Mouse (Mus musculus): Measurements from ENCODE around the gene Pdzrn3.

Pdzrn3 gene

DNA sequence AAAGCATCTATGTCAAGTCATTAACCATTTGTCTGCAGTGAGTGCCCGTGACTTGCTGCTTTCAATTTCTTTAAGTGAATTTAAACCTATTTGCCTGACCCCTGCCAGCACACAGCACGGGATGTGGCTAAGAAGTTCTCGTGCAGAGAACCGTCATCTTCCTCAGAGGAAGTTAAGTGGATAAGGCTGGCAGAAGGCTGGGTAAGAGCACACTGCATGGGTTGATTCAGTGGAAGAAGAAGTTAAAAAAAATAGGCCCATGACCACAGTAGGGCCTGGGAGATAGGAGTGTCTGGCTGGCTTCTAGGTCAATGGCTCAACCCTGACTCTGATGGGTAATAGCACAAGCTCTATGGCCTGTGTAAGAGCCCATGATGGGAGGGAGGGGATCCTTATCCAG is 131.6 kb downstream of the Pdzrn3 start:
- DNase-seq: no peak

DNA sequence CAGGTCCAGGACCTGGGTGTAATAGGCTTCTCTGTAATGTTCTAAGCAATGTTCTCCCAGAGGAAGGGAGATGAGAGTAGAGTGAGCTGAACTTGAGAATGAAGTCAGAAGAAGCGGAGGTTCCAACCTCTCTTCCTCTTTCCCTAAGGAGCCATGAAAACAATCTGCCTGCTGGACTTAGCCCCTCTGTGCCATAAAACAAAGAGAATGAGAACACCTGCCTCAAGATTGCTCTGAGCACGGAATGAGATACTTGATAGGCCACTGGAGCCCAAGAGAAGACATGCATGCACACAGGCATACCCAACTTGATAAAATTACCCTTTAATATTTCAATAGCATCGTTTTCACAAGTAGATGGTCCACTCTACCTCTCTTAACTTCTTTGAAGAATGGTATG is 133.3 kb downstream of the Pdzrn3 start:
- no peak for DNase-seq

DNA sequence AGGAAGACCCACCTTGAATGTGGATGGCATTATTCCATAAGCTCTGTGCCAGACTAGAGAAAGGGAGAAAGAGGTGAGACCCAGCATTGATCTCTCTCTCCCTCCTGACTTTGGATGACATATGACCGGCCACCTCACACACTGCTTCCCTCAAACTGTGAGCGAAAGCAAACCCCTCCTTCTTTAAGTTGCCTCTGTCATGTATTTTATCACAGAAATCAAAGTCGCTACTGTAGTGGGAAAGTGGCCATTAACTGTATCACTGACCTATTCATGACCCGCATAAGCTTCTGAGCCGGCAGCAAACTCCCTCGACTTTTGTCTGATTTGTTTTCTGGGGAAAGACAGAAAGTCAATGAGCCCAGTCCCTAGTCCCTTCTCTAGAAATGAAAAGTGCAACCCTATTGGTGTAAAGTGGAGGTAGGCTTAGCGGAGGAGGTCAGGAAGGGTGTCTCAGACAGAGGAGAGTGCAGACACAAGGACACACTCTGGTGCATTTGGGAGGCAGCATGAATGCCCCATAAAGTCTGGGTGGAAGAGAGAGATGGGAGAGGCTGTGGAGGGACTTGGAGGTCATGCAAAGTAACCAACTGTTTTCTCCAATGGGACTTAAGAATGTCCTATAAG is 134.4 kb downstream of the Pdzrn3 start:
- no peak for DNase-seq

DNA sequence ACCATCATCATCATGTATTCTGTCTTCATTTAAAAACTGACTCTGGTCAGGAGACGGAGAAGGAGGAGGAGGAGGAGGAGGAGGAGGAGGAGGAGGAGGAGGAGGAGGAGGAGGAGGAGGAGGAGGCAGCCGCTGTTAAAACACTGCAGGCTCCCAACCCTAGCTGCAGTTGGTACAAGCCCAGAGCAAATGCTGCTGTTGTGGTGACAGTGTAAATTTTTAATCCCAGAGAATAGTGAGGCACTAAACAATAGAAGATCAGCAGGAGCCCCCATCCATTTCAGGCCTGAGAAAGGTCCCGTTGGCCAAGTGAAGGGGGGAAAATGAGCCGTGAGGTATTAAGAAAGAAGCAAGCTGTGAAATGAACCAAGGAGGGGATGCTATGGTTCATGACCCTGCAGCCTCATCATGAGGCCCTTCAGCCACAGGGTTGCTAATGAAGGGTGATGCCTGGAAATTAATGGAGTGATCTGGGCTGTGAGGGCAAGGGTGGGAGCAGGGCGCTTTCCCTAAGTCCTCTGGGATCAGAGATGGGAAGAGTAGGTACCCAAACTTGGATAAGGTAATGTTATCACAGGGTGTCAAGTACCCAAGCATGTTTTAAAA is 141.0 kb downstream of the Pdzrn3 start:
- no peak for DNase-seq

DNA sequence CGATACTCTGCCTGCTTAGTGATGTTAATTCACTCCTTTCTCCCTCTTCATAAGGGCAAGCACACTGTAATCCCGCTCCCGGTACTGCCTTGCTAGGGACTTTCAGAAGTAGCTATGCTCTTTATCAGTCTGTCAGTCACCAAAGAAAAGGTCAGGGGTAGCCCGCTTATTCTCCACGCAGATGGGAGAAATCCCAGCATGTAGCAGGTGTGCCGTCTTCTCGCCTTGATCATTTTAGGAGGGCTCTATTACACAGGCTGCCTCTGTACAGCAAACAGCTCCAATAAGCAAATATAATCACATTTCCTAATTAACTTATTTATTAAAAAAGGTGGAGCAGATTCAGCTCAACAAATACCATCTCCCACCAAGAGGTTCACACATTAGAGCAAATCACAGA is 141.5 kb downstream of the Pdzrn3 start:
- no peak for DNase-seq

DNA sequence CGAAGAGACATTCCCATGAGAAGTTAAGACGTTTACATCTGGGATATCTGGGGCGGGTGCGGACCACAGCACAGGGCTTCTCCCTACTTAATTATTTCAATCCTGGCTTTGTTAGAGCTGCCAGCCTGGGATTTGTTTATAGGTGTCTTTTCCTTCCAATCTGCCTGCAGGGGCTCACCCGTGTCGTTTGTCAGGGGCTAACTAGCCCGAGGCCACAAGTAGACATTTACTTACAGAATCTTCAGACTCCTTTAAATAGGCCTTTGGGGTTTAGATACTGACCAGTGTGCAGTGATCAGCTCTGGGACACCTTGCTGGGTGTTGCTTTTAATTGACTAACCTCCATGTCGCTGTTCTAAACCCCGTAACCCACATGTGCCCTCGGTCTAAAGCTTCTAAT is 143.3 kb downstream of the Pdzrn3 start:
- DNase-seq: no peak

DNA sequence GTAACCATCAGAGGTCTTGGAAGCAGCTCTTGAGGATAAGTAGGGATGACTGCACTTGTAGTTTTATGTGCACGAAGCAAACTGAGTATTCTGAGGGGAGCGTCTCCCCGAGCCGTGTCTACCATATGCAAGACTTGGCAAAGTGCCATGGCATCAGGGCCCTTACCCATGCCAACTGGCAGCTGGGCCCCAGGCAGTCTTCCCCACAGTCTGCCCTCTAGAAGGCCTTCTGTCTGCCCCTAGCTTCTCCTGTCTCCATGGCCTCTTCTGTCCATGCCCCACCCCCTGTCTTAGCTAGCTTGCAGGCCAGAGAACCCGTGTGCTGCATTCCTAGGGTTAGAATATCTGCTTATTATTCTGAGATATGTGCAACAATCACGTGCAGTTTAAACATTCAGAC is 144.0 kb downstream of the Pdzrn3 start:
- peak; percentile 58 to 79 for DNase-seq

DNA sequence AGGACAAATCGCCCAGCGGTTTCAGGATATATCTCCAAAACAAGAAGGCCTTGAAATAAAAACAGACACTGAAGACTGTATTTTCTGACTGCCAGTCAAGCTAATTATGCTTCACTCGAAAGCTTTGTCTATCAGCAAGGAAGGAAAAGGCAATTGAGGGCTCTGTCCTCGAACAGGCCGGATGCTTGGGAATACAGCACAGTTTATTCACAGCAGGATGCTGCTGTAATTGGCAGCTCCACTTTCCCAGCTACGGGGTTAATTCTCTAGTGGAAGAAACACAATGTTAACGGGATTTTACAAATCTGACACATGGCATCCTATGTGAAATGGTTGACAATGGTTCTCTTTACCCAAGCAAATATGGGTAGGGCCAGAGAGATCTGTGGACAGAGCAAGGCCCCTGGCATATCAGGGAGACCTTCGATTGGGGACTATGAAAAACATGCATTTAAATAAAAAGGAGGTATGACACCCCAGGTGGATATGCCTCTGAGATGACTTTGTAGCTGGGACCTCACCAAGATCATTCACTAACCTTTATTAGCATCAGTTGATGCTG is 150.3 kb downstream of the Pdzrn3 start:
- DNase-seq: no peak

DNA sequence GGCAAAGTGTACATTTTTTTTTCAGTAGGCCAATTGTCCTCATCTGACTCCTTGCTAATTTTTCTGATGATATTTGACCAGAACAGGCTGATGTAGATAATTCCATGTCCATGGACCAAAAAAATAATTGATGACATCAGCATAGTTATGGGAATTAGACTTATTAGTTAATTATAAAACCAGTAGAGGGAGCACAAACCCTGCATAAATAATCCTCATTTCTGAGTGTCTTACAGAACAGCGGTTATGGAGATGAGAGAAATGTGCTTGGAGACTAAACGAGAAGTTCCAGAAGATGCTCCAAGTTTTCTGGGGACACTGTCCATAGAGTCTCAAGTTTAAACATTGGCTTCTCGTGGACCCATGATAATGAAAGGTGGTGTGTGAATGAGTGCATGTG is 157.4 kb downstream of the Pdzrn3 start:
- DNase-seq: no peak

DNA sequence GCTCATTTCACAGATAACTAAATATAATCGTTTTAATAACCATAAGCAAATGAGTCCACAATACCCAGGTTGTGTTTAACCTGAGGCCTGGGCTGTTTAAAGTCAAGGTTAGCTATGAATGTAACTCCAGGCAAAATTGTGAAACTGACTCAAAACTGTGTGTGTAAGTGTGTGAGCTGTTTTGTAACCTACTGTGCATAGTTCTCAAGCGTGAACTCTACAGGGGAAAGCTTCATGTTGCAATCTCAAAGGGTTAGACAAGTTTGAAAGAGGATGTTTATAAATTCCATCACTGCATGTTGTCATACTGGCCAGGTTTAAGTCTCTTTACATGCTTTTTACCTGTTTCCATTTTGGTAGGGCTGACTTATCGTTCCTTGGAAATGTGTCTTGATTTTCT is 158.7 kb downstream of the Pdzrn3 start:
- no peak for DNase-seq

DNA sequence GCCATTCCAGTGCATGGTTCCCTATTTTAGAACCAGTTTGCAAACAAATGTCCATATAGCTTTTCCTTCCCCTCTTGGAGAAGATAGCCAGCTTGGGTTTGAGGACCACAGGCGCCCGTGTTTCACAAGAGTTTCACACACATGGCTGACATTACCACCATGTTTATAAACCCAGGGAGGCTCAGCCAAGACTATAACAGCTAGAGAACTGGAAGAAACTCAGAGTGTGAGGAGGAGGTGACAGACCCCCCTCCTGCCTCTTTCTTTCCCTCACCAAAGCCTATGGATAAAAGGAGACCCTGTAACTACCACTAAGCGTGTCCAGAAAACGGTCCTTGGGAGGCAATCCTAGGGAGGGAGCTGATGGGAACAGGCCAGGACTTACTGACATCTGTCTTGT is 159.5 kb downstream of the Pdzrn3 start:
- DNase-seq: no peak

DNA sequence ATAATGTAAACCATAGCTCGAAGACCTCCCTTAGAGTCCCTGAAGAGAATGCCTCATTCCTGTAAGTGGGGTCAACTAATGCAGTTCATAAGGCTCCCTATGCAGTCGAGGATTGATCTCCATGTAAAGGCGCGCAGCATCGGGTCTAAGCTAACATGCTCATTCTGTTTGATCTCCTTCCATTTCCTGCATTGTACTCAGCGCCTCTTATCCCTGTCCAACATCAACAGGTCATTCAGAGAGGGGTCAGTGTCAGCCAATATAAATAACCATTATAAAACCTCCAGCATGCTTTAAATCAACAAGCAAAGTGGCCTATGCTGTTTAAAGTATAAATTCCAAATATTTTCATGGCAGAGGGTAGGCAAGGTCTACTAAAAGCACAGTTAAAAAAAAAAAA is 159.9 kb downstream of the Pdzrn3 start:
- no peak for DNase-seq

DNA sequence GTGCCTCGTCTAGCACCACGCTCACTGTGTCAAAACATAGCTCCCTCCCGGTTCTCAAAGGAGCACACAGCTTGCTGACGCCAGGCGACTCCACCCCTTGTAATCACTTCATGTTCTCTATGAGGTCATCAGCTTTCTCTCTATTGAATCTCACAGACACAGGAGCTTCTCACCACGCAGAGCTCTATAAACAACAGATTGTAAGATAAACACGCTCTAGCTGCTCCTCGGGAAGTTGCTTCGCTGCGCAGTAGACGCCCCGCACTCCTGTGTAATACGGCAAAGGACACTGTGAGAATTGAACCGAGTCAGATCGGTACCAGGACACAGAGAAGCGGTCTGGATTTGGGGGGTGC is 162.3 kb downstream of the Pdzrn3 start:
- no peak for DNase-seq

DNA sequence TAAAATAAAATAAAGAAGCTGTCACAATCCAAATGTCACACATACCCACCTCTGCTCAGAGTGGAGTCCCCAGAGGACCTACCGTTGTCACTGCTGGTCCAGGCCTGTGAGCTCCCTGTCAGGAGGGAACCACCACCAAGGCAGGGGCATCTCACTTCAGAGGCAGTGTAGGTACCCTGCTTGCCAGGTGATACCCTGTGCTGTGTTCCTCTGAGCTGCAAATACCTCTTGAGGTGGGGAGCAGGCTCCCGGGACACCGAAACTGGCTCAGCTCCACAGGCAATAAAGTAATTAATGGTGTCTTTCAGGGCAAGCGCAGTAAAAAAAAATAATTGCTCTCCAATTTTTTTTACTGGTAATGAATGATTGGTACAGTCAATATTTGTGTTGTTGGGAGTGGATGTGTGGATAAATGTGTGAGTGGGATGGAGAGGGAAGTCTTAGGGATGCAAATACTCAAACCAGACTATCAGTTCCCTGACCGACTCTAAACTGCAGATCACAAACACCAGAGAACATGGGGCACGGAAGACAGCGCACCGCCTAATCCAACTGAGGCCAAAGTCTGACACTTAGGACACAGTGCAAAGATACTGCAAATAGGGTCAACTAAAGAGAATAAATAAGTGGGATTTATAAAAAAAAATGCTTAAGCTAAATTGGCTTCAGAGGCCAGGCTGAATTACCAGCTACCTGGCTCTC is 162.8 kb downstream of the Pdzrn3 start:
- DNase-seq: no peak

DNA sequence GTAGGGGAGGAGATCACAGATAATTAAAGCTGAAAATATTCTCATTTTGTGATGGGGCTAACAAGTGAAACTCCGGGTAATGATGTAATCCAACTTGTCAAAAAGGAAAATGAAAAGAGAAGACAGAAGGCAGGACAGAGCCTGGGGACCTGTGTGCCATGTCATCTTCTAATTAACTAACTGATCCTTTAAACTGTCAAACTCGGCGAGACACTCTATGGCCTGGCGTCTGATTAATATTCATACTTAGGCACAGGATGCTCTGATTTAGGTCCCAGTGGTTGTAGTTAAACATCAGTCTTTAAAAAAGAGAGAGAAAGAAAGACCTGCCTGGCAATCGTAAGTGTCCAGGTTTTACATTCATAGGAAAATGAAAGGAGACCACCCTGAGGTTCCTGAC is 164.6 kb downstream of the Pdzrn3 start:
- no peak for DNase-seq

DNA sequence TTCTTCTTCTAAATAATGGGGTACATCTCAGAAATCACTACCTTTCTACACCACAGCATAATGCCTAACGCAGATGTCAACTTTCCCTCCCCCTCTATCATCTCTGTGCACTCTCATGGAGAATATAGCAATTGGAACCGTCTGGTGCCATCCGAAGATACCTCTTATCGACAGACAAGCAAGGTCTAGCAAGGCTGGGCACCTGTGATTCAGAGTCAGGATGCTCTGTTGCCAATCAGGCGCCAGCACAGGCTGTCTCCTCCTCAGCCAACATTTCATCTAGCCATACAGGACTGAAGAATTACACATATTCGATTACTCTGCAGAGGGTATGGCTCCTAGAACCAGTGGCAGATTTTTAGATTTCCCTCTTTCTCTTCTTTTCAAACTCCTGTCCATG is 165.6 kb downstream of the Pdzrn3 start:
- DNase-seq: peak in 1 of 2 experiments; percentile 25

DNA sequence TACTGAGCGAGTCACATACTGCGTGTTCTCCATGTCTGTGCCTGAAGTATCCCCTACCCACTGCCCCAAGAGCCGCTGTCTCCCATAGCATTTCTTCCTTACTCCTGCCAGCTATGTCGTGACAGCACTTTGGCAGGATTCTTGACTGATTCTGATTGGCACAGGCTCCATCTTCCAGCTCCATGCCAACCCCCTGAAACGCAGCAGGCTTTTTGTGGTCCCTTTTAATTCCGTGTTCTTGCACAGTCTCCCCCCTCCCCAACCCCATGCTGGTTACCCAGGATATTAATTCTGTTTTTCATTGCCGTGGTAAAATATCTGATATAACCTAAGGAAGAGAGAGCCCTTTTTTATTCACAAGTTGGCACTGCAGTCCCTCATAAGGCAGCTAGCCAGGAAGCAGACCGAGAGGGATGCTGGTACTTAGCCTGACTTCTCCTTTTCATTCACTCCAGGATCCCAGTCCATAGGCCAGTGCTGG is 166.3 kb downstream of the Pdzrn3 start:
- peak; percentile 41 to 53 for DNase-seq

DNA sequence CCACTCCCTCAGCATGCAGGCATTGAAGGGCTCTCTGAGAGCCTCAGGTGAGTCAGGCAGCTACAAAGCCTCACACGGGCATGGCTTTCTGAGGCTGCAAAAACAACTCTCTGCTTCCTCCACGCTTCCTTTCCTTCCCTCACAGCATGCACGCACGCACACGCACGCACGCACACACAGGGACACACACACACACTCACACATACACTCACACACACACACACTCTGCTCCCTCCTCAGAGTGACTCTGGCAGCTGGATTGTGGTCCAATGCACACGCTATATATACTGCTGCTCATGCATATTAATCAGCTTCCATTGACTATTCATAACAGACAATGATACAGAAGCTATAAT is 178.8 kb downstream of the Pdzrn3 start:
- DNase-seq: no peak

DNA sequence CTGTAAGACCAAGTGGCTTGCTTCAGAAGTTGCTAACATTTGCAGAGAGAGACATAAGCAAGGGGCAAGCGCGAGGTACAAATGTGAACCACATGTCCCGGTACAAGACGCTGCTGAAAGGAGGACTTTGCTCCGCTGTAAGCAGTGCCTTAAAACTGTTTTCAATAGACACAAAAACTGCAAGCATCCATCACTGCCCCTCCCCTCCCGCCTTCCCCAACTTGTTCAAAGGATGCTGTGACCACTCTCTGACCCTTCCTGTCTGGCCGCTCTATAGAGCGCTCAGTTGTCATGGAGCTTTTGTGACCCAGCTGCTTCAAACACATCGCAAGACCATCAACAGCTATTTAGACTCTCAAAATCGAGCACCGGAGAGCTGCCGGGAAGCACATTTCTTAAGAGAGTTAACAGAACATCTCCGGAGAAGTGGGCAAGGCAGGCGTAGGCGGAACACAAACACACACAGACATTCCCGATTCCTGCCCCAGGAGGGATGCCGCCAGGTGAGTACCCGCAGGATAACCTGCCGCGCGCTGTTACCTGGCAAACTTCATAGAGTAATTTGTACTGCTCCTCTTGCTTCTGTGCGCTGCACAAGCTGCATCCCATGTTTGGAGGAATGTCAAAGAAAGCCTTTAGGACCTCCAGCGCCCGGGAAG is 179.3 kb downstream of the Pdzrn3 start:
- peak; percentile 23 to 24 for DNase-seq

DNA sequence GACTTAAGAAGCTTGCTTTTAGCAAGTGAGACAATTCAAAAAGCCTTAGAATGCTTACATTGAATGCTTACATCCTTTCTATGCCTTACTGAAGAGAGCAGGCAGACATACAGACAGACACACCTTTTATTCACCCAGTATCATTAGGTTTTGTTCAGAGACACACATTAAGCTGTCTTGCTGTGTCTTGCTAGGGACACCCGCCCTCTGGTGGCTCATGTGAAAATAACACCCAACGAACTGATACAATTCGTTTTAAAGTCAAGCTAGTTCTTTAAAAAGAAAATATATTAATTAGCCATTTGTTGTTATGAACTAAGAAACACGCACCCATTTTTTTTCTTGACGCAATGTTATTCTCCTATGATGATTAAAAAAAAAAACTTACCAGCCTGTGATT is 180.1 kb downstream of the Pdzrn3 start:
- DNase-seq: peak; percentile 71 to 87

DNA sequence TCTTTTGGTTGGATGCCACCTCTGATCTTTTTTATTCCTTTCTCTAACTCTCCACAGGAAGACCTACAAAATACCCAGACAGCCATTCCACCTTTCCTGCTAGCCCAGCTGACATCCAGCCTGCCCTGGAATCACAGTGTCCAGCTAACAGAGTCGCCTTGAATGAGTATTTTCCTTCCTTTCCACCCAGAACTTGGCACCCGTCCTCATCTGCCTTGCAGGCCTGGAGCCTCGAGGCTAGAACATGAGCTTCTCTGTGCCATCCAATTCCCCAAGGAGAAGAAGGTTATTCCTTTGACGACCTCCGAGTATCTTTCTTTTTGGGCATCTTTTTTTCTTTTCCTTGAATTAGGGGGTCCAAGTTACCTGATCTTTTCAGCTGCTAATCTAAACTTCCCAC is 181.8 kb downstream of the Pdzrn3 start:
- DNase-seq: no peak

DNA sequence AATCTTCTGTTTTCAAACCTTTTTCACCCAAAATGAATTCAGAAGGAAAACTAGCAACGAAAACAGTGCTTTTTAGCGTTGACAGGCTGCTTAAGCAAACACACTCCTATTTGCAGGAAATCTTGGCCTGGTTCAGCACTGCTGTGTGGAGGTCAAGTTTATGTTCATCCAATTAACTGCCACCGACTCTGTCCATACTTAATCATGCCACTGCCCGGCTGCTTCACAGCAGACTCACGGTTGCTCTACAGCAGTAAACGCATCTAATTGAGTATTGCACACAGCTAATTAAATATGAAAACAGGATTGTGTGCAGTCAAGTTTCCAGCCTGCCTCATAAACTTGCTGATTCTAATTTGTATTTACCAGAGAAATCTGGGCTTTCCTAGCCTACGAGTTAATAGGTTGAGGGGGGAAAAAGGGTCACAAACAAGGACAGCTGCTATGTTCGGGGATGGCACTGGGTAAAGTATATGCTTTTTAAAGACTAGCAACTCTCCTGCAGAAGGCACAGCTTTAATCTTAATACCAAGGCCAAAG is 183.2 kb downstream of the Pdzrn3 start:
- DNase-seq: no peak

DNA sequence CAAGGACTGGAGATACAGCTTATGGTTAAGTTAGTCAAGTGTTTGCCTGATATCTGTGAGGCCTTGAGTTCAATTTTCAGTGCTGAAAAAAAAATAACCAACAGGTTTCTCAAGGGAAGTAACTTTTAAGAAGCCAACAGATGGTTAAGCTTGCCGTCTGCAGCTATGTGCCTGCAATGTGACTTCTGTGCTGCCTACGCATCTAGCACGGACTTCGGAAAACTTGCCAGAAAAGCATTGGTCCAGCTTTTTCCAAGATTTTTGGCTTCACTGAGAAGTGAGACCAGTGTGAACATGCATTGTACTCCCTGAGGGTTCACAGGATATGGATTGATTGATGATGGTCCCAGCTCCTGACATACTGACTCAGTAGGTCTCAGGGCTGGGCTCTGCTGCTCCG is 186.1 kb downstream of the Pdzrn3 start:
- DNase-seq: no peak
